Mouse (Mus musculus) G1E (cell line): ENCODE measurements around the gene St6galnac6.

ENCODE experiments used
- CTCF ChIP-seq: IDR thresholded peaks from 2 replicates; pipeline ENCODE4 v1.5.1; 2012; ENCODE audit warnings: low read depth, low read length, inconsistent platforms, mixed read lengths
- GATA1 ChIP-seq: IDR thresholded peaks from 2 replicates; pipeline ENCODE4 v1.6.1; 2012; ENCODE audit warnings: borderline replicate concordance, low read length, inconsistent platforms, mixed read lengths
- POLR2AphosphoS5 ChIP-seq: IDR thresholded peaks from 2 replicates; pipeline ENCODE4 v1.6.1; 2012; ENCODE audit warnings: low read depth, low read length, inconsistent platforms; ENCODE audit not compliant: insufficient replicate concordance
- TAL1 ChIP-seq: conservative IDR thresholded peaks from 2 replicates; pipeline ENCODE4 v1.6.1; 2012; ENCODE audit warnings: low read depth, low read length, inconsistent platforms, mixed read lengths

DNA sequence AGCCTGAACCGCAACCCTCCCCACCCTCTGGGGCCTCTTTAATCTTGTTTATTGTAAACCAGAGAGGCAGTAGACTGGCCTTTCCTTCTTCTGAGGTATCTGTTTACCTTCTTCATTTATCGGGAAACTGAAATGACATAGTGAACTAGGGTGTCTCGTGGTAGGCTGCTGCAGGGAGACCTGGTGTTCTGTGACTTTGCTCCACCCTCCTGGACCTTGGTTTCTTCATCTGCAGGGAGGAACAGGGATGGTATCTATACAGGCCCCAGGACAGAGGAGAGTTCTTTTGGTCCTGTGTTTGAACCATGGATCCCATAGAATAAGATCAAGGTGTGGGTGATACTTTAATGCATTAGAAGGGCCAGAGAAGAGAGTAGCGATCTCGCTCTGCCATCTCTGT is 48.3 kb upstream of the St6galnac6 start:
- no peak for TF ChIP-seq CTCF
- no peak for TF ChIP-seq GATA1
- TF ChIP-seq POLR2AphosphoS5: no peak
- TF ChIP-seq TAL1: no peak
